Mouse (Mus musculus): ENCODE measurements around the gene Tubb2b. TPM values are rescaled to one million over a fixed set of nuclear protein-coding genes. Genes with fewer than 3 reads are reported as not detected.

Gene Tubb2b
- polyA plus RNA-seq, 1 experiment from 2014 or later: 36.0 TPM

DNA sequence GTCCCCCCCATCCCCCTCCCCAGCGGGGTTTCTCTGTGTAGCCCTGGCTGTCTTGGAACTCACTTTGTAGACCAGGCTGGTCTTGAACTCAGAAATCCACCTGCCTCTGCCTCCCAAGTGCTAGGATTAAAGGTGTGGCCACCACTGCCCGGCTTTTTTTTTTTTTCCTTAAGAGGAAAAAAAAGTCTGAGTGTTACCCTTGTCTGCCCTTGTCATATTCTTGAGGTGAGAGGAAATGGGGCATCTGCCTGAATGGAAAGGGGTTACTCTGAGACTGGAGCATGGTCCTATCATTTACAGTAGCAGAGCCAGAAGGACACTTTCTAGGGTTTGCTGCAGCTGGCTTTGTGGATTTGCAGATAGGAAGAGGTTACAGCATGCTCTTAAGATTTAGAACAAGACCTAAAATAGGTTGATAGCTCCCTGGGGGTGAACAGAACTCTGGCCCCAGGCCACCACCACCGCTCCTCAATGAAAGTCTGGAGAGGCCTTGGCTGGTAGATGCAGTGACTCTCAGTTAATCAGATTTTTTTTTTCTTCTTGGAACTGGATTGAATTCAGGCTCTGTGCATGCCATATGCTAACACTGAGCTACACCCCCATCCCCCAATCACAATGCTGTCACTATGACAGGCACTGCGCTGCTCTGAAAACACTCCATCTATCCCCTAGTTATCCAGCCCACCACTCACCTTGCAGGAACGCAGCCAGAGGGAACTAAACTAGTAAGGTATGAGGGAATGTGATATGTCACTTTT, 23.2 kb upstream of the Tubb2b start:
- no peaks in the 10 kb centered on the region for H3K27me3 ChIP-seq
- peak overlapping the region; percentile 62 for H3K27ac ChIP-seq
- no peak for ATAC-seq (replicated peaks; ENCODE audit: insufficient number of reproducible peaks, insufficient read depth, low FRiP score, low read depth)
- H3K9ac ChIP-seq: no peak overlapping the region
- no peak overlapping the region for H3K4me2 ChIP-seq
- H3K4me1 ChIP-seq (replicated peaks): peaks cover 51% of the 10 kb centered on the region
- H3K36me3 ChIP-seq: no peaks in the 10 kb centered on the region
- WGBS: 72% methylated on average over 4 of the region's 5 CpGs
- H3K4me3 ChIP-seq: no peak overlapping the region
- H3K9me3 ChIP-seq (replicated peaks): no peaks in the 10 kb centered on the region

- 64% methylated on average over 7 of the region's 7 CpGs for WGBS
- H3K4me1 ChIP-seq (replicated peaks): peaks cover 59% of the 10 kb centered on the region
- no peak for ATAC-seq (replicated peaks; ENCODE audit: insufficient number of reproducible peaks, insufficient read depth, low FRiP score, low read depth)
- H3K36me3 ChIP-seq: no peaks in the 10 kb centered on the region
- no peaks in the 10 kb centered on the region for H3K27me3 ChIP-seq
- no peak overlapping the region for H3K27ac ChIP-seq
- H3K4me3 ChIP-seq: no peak overlapping the region
- no peak overlapping the region for H3K9ac ChIP-seq
- no peaks in the 10 kb centered on the region for H3K9me3 ChIP-seq (replicated peaks)
- H3K4me2 ChIP-seq: no peak overlapping the region
Measured at GRCm38 (mm10) chr13:34152695-34153094, 22.4 kb upstream of the Tubb2b start.

GRCm38 (mm10) chr13:34151425-34151824, 21.2 kb upstream of the Tubb2b start:
- no peak overlapping the region for H3K9ac ChIP-seq
- no peak overlapping the region for H3K4me2 ChIP-seq
- H3K4me3 ChIP-seq: no peak overlapping the region
- H3K27ac ChIP-seq: no peak overlapping the region
- H3K27me3 ChIP-seq: no peaks in the 10 kb centered on the region
- H3K9me3 ChIP-seq (replicated peaks): no peaks in the 10 kb centered on the region
- peaks cover 51% of the 10 kb centered on the region for H3K4me1 ChIP-seq (replicated peaks)
- ATAC-seq (replicated peaks; ENCODE audit: insufficient number of reproducible peaks, insufficient read depth, low FRiP score, low read depth): no peak
- no peaks in the 10 kb centered on the region for H3K36me3 ChIP-seq
- WGBS: 83% methylated on average over 1 of the region's 1 CpGs

GRCm38 (mm10) chr13:34150271-34151027, 20.2 kb upstream of the Tubb2b start:
- Histone ChIP-seq H3K27me3 (no peaks in the 10 kb centered on the region), H3K4me2 (peak overlapping the region; percentile 58), H3K4me1 (replicated peaks) (peaks cover 42% of the 10 kb centered on the region), H3K4me3 (peak overlapping the region; percentile 36), H3K9me3 (replicated peaks) (no peaks in the 10 kb centered on the region), H3K27ac (peak overlapping the region; percentile 85), H3K36me3 (no peaks in the 10 kb centered on the region), H3K9ac (peak overlapping the region; percentile 32)
- no peak for ATAC-seq (replicated peaks; ENCODE audit: insufficient number of reproducible peaks, insufficient read depth, low FRiP score, low read depth)
- WGBS: 11% methylated on average over 19 of the region's 19 CpGs

- H3K27ac ChIP-seq: peak overlapping the region; percentile 85
- peak overlapping the region; percentile 48 for H3K4me3 ChIP-seq
- H3K4me1 ChIP-seq (replicated peaks): peaks cover 41% of the 10 kb centered on the region
Measured at GRCm38 (mm10) chr13:34149463-34150176, 19.4 kb upstream of the Tubb2b start.

DNA sequence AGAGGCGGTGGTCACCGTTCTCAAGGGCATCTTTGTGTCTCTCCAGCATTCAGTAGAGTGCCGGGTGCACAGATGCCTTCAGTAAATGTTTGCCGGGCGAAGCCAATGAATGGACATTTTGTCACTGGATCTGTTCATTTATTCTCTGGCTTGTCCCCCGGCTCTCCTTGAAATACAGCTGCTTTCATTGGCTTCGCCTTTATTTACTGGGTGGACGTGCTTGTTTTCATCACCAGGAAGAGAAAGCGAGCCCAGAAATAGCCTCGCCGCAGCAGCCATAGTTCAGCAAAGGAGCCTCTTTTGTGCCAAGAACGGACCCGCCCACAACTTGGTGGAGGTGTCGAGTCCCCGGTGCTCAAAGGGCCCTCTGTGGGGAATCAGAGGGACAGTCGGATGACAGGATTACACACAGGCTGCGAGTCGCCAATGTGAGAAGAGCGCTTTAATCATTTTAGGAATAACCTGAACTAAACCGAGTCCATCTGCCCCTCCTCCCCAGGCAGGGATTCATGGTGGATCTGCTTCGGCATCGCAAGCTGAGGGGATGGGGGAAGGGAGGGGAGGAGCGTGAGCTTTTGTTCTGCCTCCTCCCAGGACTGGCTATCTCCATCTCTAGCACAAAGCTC, 18.6 kb upstream of the Tubb2b start:
- peak; percentile 76 for ATAC-seq (replicated peaks; ENCODE audit: insufficient number of reproducible peaks, insufficient read depth, low FRiP score, low read depth)
- H3K36me3 ChIP-seq: no peaks in the 10 kb centered on the region
- peak overlapping the region; percentile 70 for H3K4me2 ChIP-seq
- peak overlapping the region; percentile 48 for H3K4me3 ChIP-seq
- peaks cover 35% of the 10 kb centered on the region for H3K4me1 ChIP-seq (replicated peaks)
- H3K9ac ChIP-seq: peak overlapping the region; percentile 52
- H3K27ac ChIP-seq: peak overlapping the region; percentile 85
- no peaks in the 10 kb centered on the region for H3K9me3 ChIP-seq (replicated peaks)
- WGBS: 4% methylated on average over 23 of the region's 23 CpGs
- no peaks in the 10 kb centered on the region for H3K27me3 ChIP-seq

More at GRCm38 (mm10) chr13:34149463-34150176, 19.4 kb upstream of the Tubb2b start:
- ATAC-seq (replicated peaks; ENCODE audit: insufficient number of reproducible peaks, insufficient read depth, low FRiP score, low read depth): no peak
- H3K36me3 ChIP-seq: no peaks in the 10 kb centered on the region
- no peaks in the 10 kb centered on the region for H3K9me3 ChIP-seq (replicated peaks)
- peak overlapping the region; percentile 70 for H3K4me2 ChIP-seq
- H3K9ac ChIP-seq: no peak overlapping the region
- 48% methylated on average over 5 of the region's 5 CpGs for WGBS
- no peaks in the 10 kb centered on the region for H3K27me3 ChIP-seq

DNA sequence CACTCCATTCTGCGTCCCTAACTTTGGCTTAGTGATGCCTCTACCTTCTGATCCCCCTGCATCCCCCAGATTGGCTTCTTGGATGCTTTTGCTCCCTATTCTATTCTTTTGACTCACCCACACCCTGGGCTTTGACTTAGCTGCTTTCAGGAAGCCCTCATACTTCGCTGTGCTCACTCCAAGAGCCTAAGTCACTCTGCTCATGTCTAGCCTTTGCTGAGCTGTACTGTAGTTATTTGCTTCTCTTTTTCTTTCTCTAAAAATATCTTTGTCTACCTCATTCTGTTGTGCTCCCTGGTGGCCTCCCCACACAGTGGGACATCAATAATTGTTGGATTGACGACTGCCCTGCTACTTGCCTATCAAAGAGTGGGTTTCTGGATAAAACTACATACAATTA, 17.9 kb upstream of the Tubb2b start:
- ATAC-seq (replicated peaks; ENCODE audit: insufficient number of reproducible peaks, insufficient read depth, low FRiP score, low read depth): no peak
- no peak overlapping the region for H3K4me3 ChIP-seq
- no peaks in the 10 kb centered on the region for H3K36me3 ChIP-seq
- 75% methylated on average over 3 of the region's 3 CpGs for WGBS
- H3K27ac ChIP-seq: peak overlapping the region; percentile 85
- peaks cover 29% of the 10 kb centered on the region for H3K4me1 ChIP-seq (replicated peaks)
- peak overlapping the region; percentile 70; the same call in 1 of the 2 replicates for H3K4me2 ChIP-seq
- no peaks in the 10 kb centered on the region for H3K9me3 ChIP-seq (replicated peaks)
- no peak overlapping the region for H3K9ac ChIP-seq
- no peaks in the 10 kb centered on the region for H3K27me3 ChIP-seq

DNA sequence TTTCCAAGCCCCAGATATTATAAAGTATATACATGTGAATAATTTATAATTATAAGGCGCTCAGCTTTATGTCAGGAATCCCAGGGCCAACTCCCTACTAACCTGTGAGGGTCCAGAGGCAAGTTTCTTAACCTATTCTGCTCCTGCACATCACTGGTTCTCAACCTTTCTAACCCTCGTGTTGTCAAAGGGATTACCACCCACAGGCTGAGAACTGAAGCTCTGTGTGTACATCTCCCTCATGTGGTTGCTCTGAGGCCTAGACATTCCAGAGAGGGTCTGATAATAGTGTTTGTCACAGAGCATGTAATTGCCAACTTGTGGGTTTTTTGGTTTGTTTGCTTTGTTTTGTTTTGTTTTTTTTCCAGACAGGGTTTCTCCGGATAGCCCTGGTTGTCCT, 16.6 kb upstream of the Tubb2b start:
- Histone ChIP-seq H3K36me3 (no peaks in the 10 kb centered on the region), H3K27ac (no peak overlapping the region), H3K9me3 (replicated peaks) (no peaks in the 10 kb centered on the region), H3K27me3 (no peaks in the 10 kb centered on the region), H3K4me1 (replicated peaks) (peaks cover 29% of the 10 kb centered on the region), H3K4me3 (no peak overlapping the region), H3K4me2 (no peak overlapping the region), H3K9ac (no peak overlapping the region)
- ATAC-seq (replicated peaks; ENCODE audit: insufficient number of reproducible peaks, insufficient read depth, low FRiP score, low read depth): no peak
- WGBS: 60% methylated on average over 3 of the region's 3 CpGs

GRCm38 (mm10) chr13:34143389-34143788, 13.1 kb upstream of the Tubb2b start:
- 70% methylated on average over 5 of the region's 5 CpGs for WGBS
- Histone ChIP-seq H3K36me3 (no peaks in the 10 kb centered on the region), H3K9ac (no peak overlapping the region), H3K4me2 (no peak overlapping the region), H3K4me3 (no peak overlapping the region), H3K4me1 (replicated peaks) (peaks cover 7% of the 10 kb centered on the region), H3K27me3 (no peaks in the 10 kb centered on the region), H3K9me3 (replicated peaks) (no peaks in the 10 kb centered on the region), H3K27ac (no peak overlapping the region)
- ATAC-seq (replicated peaks; ENCODE audit: insufficient number of reproducible peaks, insufficient read depth, low FRiP score, low read depth): no peak

DNA sequence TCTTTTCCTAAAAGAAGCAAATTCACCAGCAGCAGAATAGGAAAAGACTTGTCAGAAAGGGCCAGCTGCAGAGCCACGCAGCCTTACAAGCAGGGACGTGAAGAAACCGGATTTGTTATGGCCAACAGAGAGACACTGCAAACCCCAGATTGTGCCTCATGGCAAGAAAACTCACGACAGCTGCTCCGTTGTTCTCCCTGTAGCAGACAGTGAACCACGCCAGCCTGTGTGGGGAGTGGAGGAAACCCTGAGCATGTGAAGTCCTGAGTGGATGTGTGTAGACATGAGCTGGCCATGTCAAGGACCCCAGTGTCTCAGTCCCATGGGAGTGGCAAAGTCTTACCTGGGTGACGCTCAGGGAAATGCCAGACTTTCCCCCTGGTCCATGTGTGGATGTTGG, 6.3 kb upstream of the Tubb2b start:
- H3K27ac ChIP-seq: no peak overlapping the region
- peaks cover 17% of the 10 kb centered on the region for H3K4me1 ChIP-seq (replicated peaks)
- H3K4me2 ChIP-seq: no peak overlapping the region
- 78% methylated on average over 7 of the region's 7 CpGs for WGBS
- no peak for ATAC-seq (replicated peaks; ENCODE audit: insufficient number of reproducible peaks, insufficient read depth, low FRiP score, low read depth)
- H3K9ac ChIP-seq: no peak overlapping the region
- H3K4me3 ChIP-seq: no peak overlapping the region
- H3K27me3 ChIP-seq: peaks cover 3% of the 10 kb centered on the region; the same call in 1 of the 2 replicates
- H3K9me3 ChIP-seq (replicated peaks): no peaks in the 10 kb centered on the region
- H3K36me3 ChIP-seq: no peaks in the 10 kb centered on the region

- ATAC-seq (replicated peaks; ENCODE audit: insufficient number of reproducible peaks, insufficient read depth, low FRiP score, low read depth): no peak
Measured at GRCm38 (mm10) chr13:34134276-34134675, 4.0 kb upstream of the Tubb2b start.

More at GRCm38 (mm10) chr13:34134276-34134675, 4.0 kb upstream of the Tubb2b start:
- H3K4me1 ChIP-seq (replicated peaks): peaks cover 27% of the 10 kb centered on the region
- 73% methylated on average over 7 of the region's 7 CpGs for WGBS
- H3K9me3 ChIP-seq (replicated peaks): no peaks in the 10 kb centered on the region
- H3K27ac ChIP-seq: no peak overlapping the region
- no peak overlapping the region for H3K4me3 ChIP-seq
- H3K36me3 ChIP-seq: no peaks in the 10 kb centered on the region
- no peak overlapping the region for H3K4me2 ChIP-seq
- H3K9ac ChIP-seq: no peak overlapping the region
- peaks cover 3% of the 10 kb centered on the region; the same call in 1 of the 2 replicates for H3K27me3 ChIP-seq

Measured in heart, embryonic 15.5 days (tissue).